Mouse (Mus musculus): ENCODE measurements around the gene Olfr725. TPM values are rescaled to one million over a fixed set of nuclear protein-coding genes. Genes with fewer than 3 reads are reported as not detected.

The Olfr725 gene
- not detected in 2 replicates for polyA plus RNA-seq (2012; rRNA removed)

GRCm38 (mm10) chr14:50040275-50040674, at the start of gene Olfr725:
Gene Olfr725, minus strand, starts transcription at chr14:50040375.

Other genes starting within 250 kb of the Olfr725 start
- gene Olfr722, start 138.4 kb downstream of the Olfr725 start, polyA plus RNA-seq (2012; rRNA removed) = not detected in 2 replicates
- not detected in 2 replicates for gene Olfr723, start 108.6 kb downstream of the Olfr725 start, polyA plus RNA-seq (2012; rRNA removed)
- gene Olfr724, start 77.1 kb downstream of the Olfr725 start, polyA plus RNA-seq (2012; rRNA removed) = not detected in 2 replicates
- not detected in 2 replicates for gene Olfr726, start 50.6 kb upstream of the Olfr725 start, polyA plus RNA-seq (2012; rRNA removed)
- not detected in 2 replicates for gene Olfr727, start 82.8 kb upstream of the Olfr725 start, polyA plus RNA-seq (2012; rRNA removed)
- not detected in 2 replicates for gene Olfr728, start 102.3 kb upstream of the Olfr725 start, polyA plus RNA-seq (2012; rRNA removed)
- gene Olfr729, start 112.5 kb upstream of the Olfr725 start, polyA plus RNA-seq (2012; rRNA removed) = not detected in 2 replicates
- gene Olfr730, start 147.8 kb upstream of the Olfr725 start, polyA plus RNA-seq (2012; rRNA removed) = not detected in 2 replicates
- gene Olfr731, start 201.5 kb upstream of the Olfr725 start, polyA plus RNA-seq (2012; rRNA removed) = not detected in 2 replicates
- gene Olfr732, start 243.8 kb upstream of the Olfr725 start, polyA plus RNA-seq (2012; rRNA removed) = not detected in 2 replicates

Measured in ovary, adult 2 months (tissue).